Mouse (Mus musculus): Measurements from ENCODE around the gene Otub2. TPM values are rescaled to one million over a fixed set of nuclear protein-coding genes. Genes with fewer than 3 reads are reported as not detected.
"Not testable (repeated sequence)": the region's sequence is repeated elsewhere in the genome, so short reads cannot be mapped to it uniquely, and the experiment has no call there.

Otub2 gene
- total RNA-seq, 4 experiments from 2014 or later, result 17.2 to 21.0 (median 18.4) TPM

DNA sequence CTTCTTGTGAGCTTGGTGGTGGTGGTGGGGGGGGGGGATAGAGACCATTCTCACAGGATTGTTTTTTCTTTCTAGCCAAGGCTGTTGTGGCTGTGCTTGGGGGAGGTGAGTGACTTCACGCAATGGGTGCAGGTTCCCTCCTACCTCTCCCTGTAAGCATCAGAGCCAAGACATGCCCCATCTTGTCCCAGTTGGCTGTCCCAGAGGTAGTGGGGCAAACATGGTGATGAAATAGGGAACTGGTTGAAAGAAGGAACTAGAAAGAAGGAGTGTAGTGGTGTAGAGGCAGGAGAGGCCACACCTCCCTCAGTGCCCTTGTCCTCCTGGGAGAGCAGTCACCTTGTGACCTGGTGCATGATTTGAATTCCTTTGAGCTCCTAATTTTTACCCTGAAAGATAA, 49.1 kb downstream of the Otub2 start:
- DNase-seq (ENCODE audit: low spot score in 2 of 2), result no peak

DNA sequence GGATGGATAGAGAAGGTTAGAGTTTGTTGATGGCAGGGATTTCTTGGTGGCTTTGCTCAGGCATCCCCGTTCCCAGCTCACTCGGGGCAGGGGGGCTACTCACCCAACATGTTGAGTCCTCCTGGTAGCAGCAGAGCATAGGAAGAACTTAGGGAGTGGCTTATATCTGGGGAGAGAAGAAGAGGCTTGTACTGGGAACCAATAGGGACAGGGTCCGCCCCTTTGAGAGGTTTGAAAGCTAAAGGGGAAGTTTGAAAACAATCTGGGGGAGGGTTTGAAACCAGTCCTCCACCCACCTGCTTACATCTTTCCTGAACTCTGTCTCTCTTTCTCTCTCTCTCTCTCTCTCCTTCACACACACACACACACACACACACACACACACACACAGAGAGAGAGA, 55.0 kb downstream of the Otub2 start, which contains the start of gene Ifi27l2a:
Gene Ifi27l2a (minus strand): TSS at position 157 of the 400 bp plus-strand sequence.
- no peak for DNase-seq (ENCODE audit: low spot score in 2 of 2)

DNA sequence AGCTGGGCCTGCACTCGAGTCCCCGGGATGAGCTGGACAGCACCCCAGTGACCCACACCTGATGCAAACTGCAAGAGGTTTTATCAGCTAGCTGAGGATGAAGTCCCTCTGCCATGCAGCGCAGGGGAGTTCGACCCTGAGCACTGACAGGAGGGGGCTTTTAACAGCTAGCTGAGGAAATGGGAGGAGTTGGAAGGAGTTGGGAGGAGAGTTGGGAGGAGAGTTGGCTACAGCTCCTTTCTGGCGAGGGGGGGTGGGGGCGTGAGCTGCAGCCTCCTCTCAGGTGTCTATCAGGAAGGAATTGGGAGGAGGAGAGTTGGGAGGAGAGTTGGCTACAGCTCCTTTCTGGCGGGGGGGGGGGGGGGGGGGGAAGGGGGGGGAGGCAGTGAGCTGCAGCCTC, 55.8 kb downstream of the Otub2 start:
- DNase-seq (ENCODE audit: low spot score in 2 of 2), result not testable (repeated sequence)

DNA sequence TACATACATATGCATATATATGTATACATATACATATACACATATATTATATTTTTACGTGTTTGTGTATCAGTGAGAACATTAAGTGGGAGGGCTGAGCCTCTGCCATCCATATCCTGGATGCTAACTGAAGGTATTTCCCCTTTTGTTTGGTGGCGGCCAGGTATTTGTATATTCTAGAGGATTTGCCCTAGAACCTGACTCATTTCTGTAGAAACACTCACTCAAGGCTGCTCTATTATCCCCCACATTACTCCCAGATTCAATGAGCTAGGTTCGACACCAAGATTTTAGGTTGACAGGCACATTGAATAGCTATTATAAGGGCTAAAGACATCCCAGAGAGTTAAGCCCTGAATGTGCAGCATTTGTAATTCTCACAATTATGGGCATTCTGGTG, 56.6 kb downstream of the Otub2 start:
- DNase-seq (ENCODE audit: low spot score in 2 of 2), result no peak

DNA sequence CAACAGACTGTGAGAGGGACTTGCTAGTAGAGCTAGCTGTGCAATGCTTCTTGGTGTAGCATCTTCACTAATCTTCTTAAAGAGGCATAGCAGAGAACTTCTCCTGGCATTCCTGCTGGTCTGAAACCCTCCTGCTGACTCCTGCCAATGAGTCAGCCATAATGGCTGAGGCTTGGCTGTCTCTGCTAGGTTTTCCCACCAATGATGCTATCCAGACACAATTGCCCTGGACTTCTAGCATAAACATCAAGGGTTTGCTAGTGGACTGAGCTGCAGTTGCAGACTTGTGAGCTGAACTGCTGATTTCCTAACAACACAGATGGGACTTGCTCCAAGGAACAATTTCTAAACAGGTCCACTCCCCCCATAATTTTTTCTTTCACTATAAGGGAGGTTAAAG, 64.9 kb downstream of the Otub2 start:
- no peak for DNase-seq (ENCODE audit: low spot score in 2 of 2)

Other genes starting within 250 kb of the Otub2 start
- 10 to 100 TPM; 14.3 to 15.5 (median 14.9) TPM for gene Prima1, start 146.5 kb upstream of the Otub2 start, total RNA-seq (2022)
- gene Fam181a, start 77.7 kb upstream of the Otub2 start, total RNA-seq (2022), result 1 to 10 TPM; 1.9 to 4.9 (median 3.1) TPM
- 1 to 10 TPM; 4.2 to 7.1 (median 4.7) TPM for gene Asb2, start 32.7 kb upstream of the Otub2 start, total RNA-seq (2022)
- gene 9330161L09Rik, start 19.1 kb downstream of the Otub2 start, total RNA-seq (2022), result 1 to 10 TPM; 3.4 to 5.0 (median 4.2) TPM
- 100 to 1,000 TPM; 253 to 278 (median 258) TPM for gene Ddx24, start 37.1 kb downstream of the Otub2 start, total RNA-seq (2022)
- 100 to 1,000 TPM in 2 of 4 experiments, 10 to 100 TPM in 2; 75.6 to 125 (median 90.7) TPM for gene Ifi27, start 45.5 kb downstream of the Otub2 start, total RNA-seq (2022)
- gene Ifi27l2a, start 55.0 kb downstream of the Otub2 start, total RNA-seq (2022), result 10 to 100 TPM in 1 of 4 experiments, 1 to 10 TPM in 3; 1.3 to 12.1 (median 5.3) TPM
- gene Ifi27l2b, start 68.5 kb downstream of the Otub2 start, total RNA-seq (2022), result not detected
- 10 to 100 TPM; 24.7 to 31.9 (median 29.3) TPM for gene Ppp4r4, start 143.6 kb downstream of the Otub2 start, total RNA-seq (2022)
- not detected for gene Serpina10, start 242.8 kb downstream of the Otub2 start, total RNA-seq (2022)